Mouse (Mus musculus): Measurements from ENCODE around the gene Sirpa.

DNA sequence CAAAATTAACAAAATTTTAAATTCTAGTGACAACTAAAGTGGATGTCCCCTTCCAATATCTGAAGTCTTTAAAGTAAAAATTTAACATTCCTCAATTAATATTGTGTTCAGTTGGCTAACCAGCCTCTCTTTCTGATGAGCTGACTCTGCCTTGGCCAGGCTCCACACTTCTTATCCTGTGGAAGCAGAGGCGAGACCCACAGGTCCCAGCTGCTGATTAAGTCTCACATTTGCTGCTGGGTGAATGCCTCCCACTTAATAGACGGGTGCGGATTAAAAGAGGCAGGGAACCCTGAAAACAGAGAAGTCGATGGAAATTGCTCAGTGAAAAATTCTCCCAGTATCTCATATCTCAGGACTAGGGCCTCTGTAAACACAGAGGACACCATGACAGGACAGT, 69.8 kb downstream of the Sirpa start:
- TF ChIP-seq CTCF (IDR thresholded peaks at IDR 0.05; ENCODE audit: low read depth): no peak
- TF ChIP-seq EP300 (optimal IDR thresholded peaks at IDR 0.05): no peak
